Mouse (Mus musculus): ENCODE results near the gene Tmc2. TPM values are rescaled to one million over a fixed set of nuclear protein-coding genes. Genes with fewer than 3 reads are reported as not detected.

Tmc2 gene
- polyA plus RNA-seq (2017; shearing (Covaris generic)) = 0.05 TPM

GRCm38 (mm10) chr2:130194894-130195293, at the start of gene Tmc2:
Gene Tmc2 (plus strand): TSS chr2:130195194.

GRCm38 (mm10) chr2:130178706-130179506, 16.1 kb upstream of the Tmc2 start, which contains the start of gene Snrpb:
Gene Snrpb (minus strand): TSS chr2:130179403.

GRCm38 (mm10) chr2:130274149-130274861, 79.3 kb downstream of the Tmc2 start, which contains the start of gene Nop56:
Gene Nop56 (plus strand): TSS chr2:130274430.

GRCm38 (mm10) chr2:130283854-130284654, 89.1 kb downstream of the Tmc2 start, which contains the start of gene Idh3b:
Gene Idh3b (minus strand): TSS chr2:130284547.

GRCm38 (mm10) chr2:130294936-130295277, 99.9 kb downstream of the Tmc2 start, which contains the start of gene Ebf4:
Gene Ebf4 (plus strand): TSS chr2:130295169.

Other genes starting within 250 kb of the Tmc2 start
- gene Tgm3, start 182.8 kb upstream of the Tmc2 start, polyA plus RNA-seq (2017; shearing (Covaris generic)) = not detected
- not detected for gene Tgm6, start 82.8 kb upstream of the Tmc2 start, polyA plus RNA-seq (2017; shearing (Covaris generic))
- gene Snrpb, start 15.8 kb upstream of the Tmc2 start, polyA plus RNA-seq (2017; shearing (Covaris generic)) = 392 TPM
- gene Nop56, start 79.2 kb downstream of the Tmc2 start, polyA plus RNA-seq (2017; shearing (Covaris generic)) = 291 TPM
- gene Idh3b, start 89.4 kb downstream of the Tmc2 start, polyA plus RNA-seq (2017; shearing (Covaris generic)) = 171 TPM
- not detected for gene Ebf4, start 100.0 kb downstream of the Tmc2 start, polyA plus RNA-seq (2017; shearing (Covaris generic))
- gene Cpxm1, start 202.4 kb downstream of the Tmc2 start, polyA plus RNA-seq (2017; shearing (Covaris generic)) = 0.10 TPM
- not detected for gene Gm28372, start 210.0 kb downstream of the Tmc2 start, polyA plus RNA-seq (2017; shearing (Covaris generic))
- not detected for gene 1700020A23Rik, start 210.1 kb downstream of the Tmc2 start, polyA plus RNA-seq (2017; shearing (Covaris generic))
- not detected for gene Tmem239, start 211.3 kb downstream of the Tmc2 start, polyA plus RNA-seq (2017; shearing (Covaris generic))
- gene Vps16, start 229.1 kb downstream of the Tmc2 start, polyA plus RNA-seq (2017; shearing (Covaris generic)) = 247 TPM
- 21.9 TPM for gene Pced1a, start 229.5 kb downstream of the Tmc2 start, polyA plus RNA-seq (2017; shearing (Covaris generic))